Mouse (Mus musculus): ENCODE measurements around the gene Krtap2-4. TPM values are rescaled to one million over a fixed set of nuclear protein-coding genes. Genes with fewer than 3 reads are reported as not detected.
"Not testable (repeated sequence)": the region's sequence is repeated elsewhere in the genome, so short reads cannot be mapped to it uniquely, and the experiment has no call there.

The Krtap2-4 gene
- total RNA-seq (2014; fragmentation: Nextera tagmentation) (not detected in 2 replicates), total RNA-seq (2017) (not detected in 2 replicates)

- ATAC-seq (replicated peaks; ENCODE audit: low FRiP score, low TSS enrichment, poor library complexity, severe bottlenecking), result no peak
These were observed at the start of gene Krtap2-4 for GRCm38 (mm10) chr11:99614796-99615363. Gene Krtap2-4 (minus strand): TSS chr11:99614846.

GRCm38 (mm10) chr11:99662802-99663201 lies 48.2 kb upstream of the Krtap2-4 start:
- no peak for ATAC-seq (replicated peaks; ENCODE audit: low FRiP score, low TSS enrichment, poor library complexity, severe bottlenecking)

- no peak for ATAC-seq (replicated peaks; ENCODE audit: low FRiP score, low TSS enrichment, poor library complexity, severe bottlenecking)
These were observed 44.6 kb upstream of the Krtap2-4 start for GRCm38 (mm10) chr11:99659256-99659655.

GRCm38 (mm10) chr11:99658467-99659010 lies 43.9 kb upstream of the Krtap2-4 start, which contains the start of gene Gm11563:
Gene Gm11563 (minus strand): TSS chr11:99658960.
- not testable (repeated sequence) for ATAC-seq (replicated peaks; ENCODE audit: low FRiP score, low TSS enrichment, poor library complexity, severe bottlenecking)

- ATAC-seq (replicated peaks; ENCODE audit: low FRiP score, low TSS enrichment, poor library complexity, severe bottlenecking), result no peak
These were observed 42.4 kb upstream of the Krtap2-4 start for GRCm38 (mm10) chr11:99657051-99657450.

GRCm38 (mm10) chr11:99650136-99650535 lies 35.5 kb upstream of the Krtap2-4 start, which contains the start of gene Gm11555:
Gene Gm11555 (minus strand): TSS chr11:99650236.
- ATAC-seq (replicated peaks; ENCODE audit: low FRiP score, low TSS enrichment, poor library complexity, severe bottlenecking), result no peak

- no peak for ATAC-seq (replicated peaks; ENCODE audit: low FRiP score, low TSS enrichment, poor library complexity, severe bottlenecking)
These were observed 31.8 kb upstream of the Krtap2-4 start for GRCm38 (mm10) chr11:99646444-99646843.

GRCm38 (mm10) chr11:99644351-99644750 lies 29.7 kb upstream of the Krtap2-4 start:
- no peak for ATAC-seq (replicated peaks; ENCODE audit: low FRiP score, low TSS enrichment, poor library complexity, severe bottlenecking)

GRCm38 (mm10) chr11:99643635-99644139 lies 29.0 kb upstream of the Krtap2-4 start, which contains the start of gene Krtap4-7:
Gene Krtap4-7 (minus strand): TSS chr11:99644089.
- ATAC-seq (replicated peaks; ENCODE audit: low FRiP score, low TSS enrichment, poor library complexity, severe bottlenecking), result not testable (repeated sequence)

- no peak for ATAC-seq (replicated peaks; ENCODE audit: low FRiP score, low TSS enrichment, poor library complexity, severe bottlenecking)
These were observed 26.3 kb upstream of the Krtap2-4 start for GRCm38 (mm10) chr11:99640926-99641325.

- ATAC-seq (replicated peaks; ENCODE audit: low FRiP score, low TSS enrichment, poor library complexity, severe bottlenecking), result no peak
These were observed 22.4 kb upstream of the Krtap2-4 start for GRCm38 (mm10) chr11:99637086-99637485.

- ATAC-seq (replicated peaks; ENCODE audit: low FRiP score, low TSS enrichment, poor library complexity, severe bottlenecking), result no peak
These were observed 20.0 kb upstream of the Krtap2-4 start, which contains the start of gene Krtap4-2 for GRCm38 (mm10) chr11:99634653-99635134. Gene Krtap4-2 (minus strand): TSS chr11:99635084.

- no peak for ATAC-seq (replicated peaks; ENCODE audit: low FRiP score, low TSS enrichment, poor library complexity, severe bottlenecking)
These were observed 18.6 kb upstream of the Krtap2-4 start for GRCm38 (mm10) chr11:99633293-99633692.

- no peak for ATAC-seq (replicated peaks; ENCODE audit: low FRiP score, low TSS enrichment, poor library complexity, severe bottlenecking)
These were observed 16.2 kb upstream of the Krtap2-4 start for GRCm38 (mm10) chr11:99630890-99631289.

GRCm38 (mm10) chr11:99628138-99628537 lies 13.5 kb upstream of the Krtap2-4 start, which contains the start of gene Krtap4-1:
Gene Krtap4-1 (minus strand): TSS chr11:99628238.
- ATAC-seq (replicated peaks; ENCODE audit: low FRiP score, low TSS enrichment, poor library complexity, severe bottlenecking), result no peak

- no peak for ATAC-seq (replicated peaks; ENCODE audit: low FRiP score, low TSS enrichment, poor library complexity, severe bottlenecking)
These were observed 5.7 kb upstream of the Krtap2-4 start, which contains the start of gene Gm11562 for GRCm38 (mm10) chr11:99620335-99620734. Gene Gm11562 (minus strand): TSS chr11:99620435.

- not testable (repeated sequence) for ATAC-seq (replicated peaks; ENCODE audit: low FRiP score, low TSS enrichment, poor library complexity, severe bottlenecking)
These were observed 4.6 kb downstream of the Krtap2-4 start, which contains the start of gene Gm11937 for GRCm38 (mm10) chr11:99610089-99610488. Gene Gm11937 (minus strand): TSS chr11:99610189.

- ATAC-seq (replicated peaks; ENCODE audit: low FRiP score, low TSS enrichment, poor library complexity, severe bottlenecking), result no peak
These were observed 5.5 kb downstream of the Krtap2-4 start for GRCm38 (mm10) chr11:99609126-99609525.

GRCm38 (mm10) chr11:99603208-99603607 lies 11.4 kb downstream of the Krtap2-4 start, which contains the start of gene Gm11938:
Gene Gm11938 (minus strand): TSS chr11:99603308.
- not testable (repeated sequence) for ATAC-seq (replicated peaks; ENCODE audit: low FRiP score, low TSS enrichment, poor library complexity, severe bottlenecking)

GRCm38 (mm10) chr11:99597742-99598141 lies 16.9 kb downstream of the Krtap2-4 start, which contains the start of gene Krtap9-3:
Gene Krtap9-3 (minus strand): TSS chr11:99598105.
- not testable (repeated sequence) for ATAC-seq (replicated peaks; ENCODE audit: low FRiP score, low TSS enrichment, poor library complexity, severe bottlenecking)
